Mouse (Mus musculus) layer of hippocampus, postnatal 36 days (tissue): ENCODE data around the gene Gm8922. TPM values are rescaled to one million over a fixed set of nuclear protein-coding genes. Genes with fewer than 3 reads are reported as not detected.
"Not testable (repeated sequence)": the region's sequence is repeated elsewhere in the genome, so short reads cannot be mapped to it uniquely, and the experiment has no call there.

ENCODE experiments used
- DNase-seq, 2 experiments: peaks; one replicate each; pipeline ENCODE4 v3.0.0; 2022
- total RNA-seq, 2 experiments: library from RNA; stranded (reverse); gene quantifications; 2 replicates each; pipeline ENCODE4 v1.2.3; 2021

The Gm8922 gene
- not detected for total RNA-seq

DNA sequence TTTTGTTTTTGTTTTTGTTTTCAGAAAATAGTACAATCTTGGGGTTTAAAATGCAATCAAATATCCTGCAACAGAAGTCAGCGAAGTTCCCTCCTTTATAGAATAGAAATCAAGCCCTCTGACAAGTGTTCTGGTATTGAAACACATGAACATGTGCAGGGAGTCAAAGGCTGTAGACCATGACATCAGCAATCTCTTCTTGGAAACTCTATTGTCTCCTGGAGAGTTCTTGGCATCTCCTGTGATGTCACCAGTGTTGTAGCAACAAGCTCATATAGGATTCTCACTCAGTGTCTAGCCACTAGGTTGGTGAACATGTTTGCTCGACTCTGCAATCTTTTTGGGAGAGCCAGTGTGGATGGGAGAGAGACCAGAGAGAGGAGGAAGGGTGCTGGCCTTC is at the start of gene Gm8922:
Gene Gm8922, plus strand, starts transcription at position 301 of the 400 bp plus-strand sequence.
- not testable (repeated sequence) for DNase-seq

Other genes starting within 250 kb of the Gm8922 start
- gene Gm8906, start 179.3 kb upstream of the Gm8922 start, total RNA-seq, result not detected
- not detected for gene Gm6460, start 87.0 kb upstream of the Gm8922 start, total RNA-seq
- not detected for gene Gm8926, start 88.6 kb downstream of the Gm8922 start, total RNA-seq
- not detected for gene Gm6465, start 163.6 kb downstream of the Gm8922 start, total RNA-seq
- gene 4933402N22Rik, start 236.1 kb downstream of the Gm8922 start, total RNA-seq, result not detected